Mouse (Mus musculus): Measurements from ENCODE around the gene Irf2bpl. TPM values are rescaled to one million over a fixed set of nuclear protein-coding genes. Genes with fewer than 3 reads are reported as not detected.
A peak's percentile ranks its signal among the peaks of the same experiment; 100 is the strongest.

The Irf2bpl gene
- polyA plus RNA-seq, 1 experiment from 2014 or later, result 69.3 TPM

GRCm38 (mm10) chr12:86838181-86838580, 46.4 kb downstream of the Irf2bpl start:
- no peaks in the 10 kb centered on the region for H3K9me3 ChIP-seq (replicated peaks; ENCODE audit: control insufficient read depth, low read length, poor library complexity, severe bottlenecking)
- H3K27ac ChIP-seq (ENCODE audit: low read length), result no peak overlapping the region
- H3K4me2 ChIP-seq (ENCODE audit: low read length), result no peak overlapping the region
- no peak overlapping the region for H3K9ac ChIP-seq (ENCODE audit: low read depth, low read length)
- no peak for ATAC-seq
- peaks cover 5% of the 10 kb centered on the region for H3K4me1 ChIP-seq (ENCODE audit: control insufficient read depth, insufficient read depth, low read length)
- H3K36me3 ChIP-seq (ENCODE audit: control insufficient read depth, insufficient read depth, low read length), result no peaks in the 10 kb centered on the region
- WGBS, result 80% methylated on average over 2 of the region's 2 CpGs
- H3K27me3 ChIP-seq (ENCODE audit: control insufficient read depth, insufficient read depth, low read depth, low read length), result no peaks in the 10 kb centered on the region
- H3K4me3 ChIP-seq (ENCODE audit: low read depth, low read length), result no peak overlapping the region

GRCm38 (mm10) chr12:86836431-86837047, 48.1 kb downstream of the Irf2bpl start:
- Histone ChIP-seq H3K27me3 (ENCODE audit: control insufficient read depth, insufficient read depth, low read depth, low read length) (no peaks in the 10 kb centered on the region), H3K4me2 (ENCODE audit: low read length) (no peak overlapping the region), H3K27ac (ENCODE audit: low read length) (no peak overlapping the region), H3K9me3 (replicated peaks; ENCODE audit: control insufficient read depth, low read length, poor library complexity, severe bottlenecking) (no peaks in the 10 kb centered on the region), H3K36me3 (ENCODE audit: control insufficient read depth, insufficient read depth, low read length) (no peaks in the 10 kb centered on the region), H3K4me1 (ENCODE audit: control insufficient read depth, insufficient read depth, low read length) (peaks cover 15% of the 10 kb centered on the region), H3K4me3 (ENCODE audit: low read depth, low read length) (no peak overlapping the region), H3K9ac (ENCODE audit: low read depth, low read length) (no peak overlapping the region)
- ATAC-seq, result 0 out of 2 replicates have a peak, but pooled peaks have one; percentile 43
- WGBS, result 46% methylated on average over 23 of the region's 23 CpGs

- Histone ChIP-seq H3K27ac (ENCODE audit: low read length) (no peak overlapping the region), H3K4me1 (ENCODE audit: control insufficient read depth, insufficient read depth, low read length) (peaks cover 16% of the 10 kb centered on the region), H3K9me3 (replicated peaks; ENCODE audit: control insufficient read depth, low read length, poor library complexity, severe bottlenecking) (no peaks in the 10 kb centered on the region), H3K9ac (ENCODE audit: low read depth, low read length) (no peak overlapping the region), H3K4me3 (ENCODE audit: low read depth, low read length) (no peak overlapping the region), H3K4me2 (ENCODE audit: low read length) (no peak overlapping the region), H3K36me3 (ENCODE audit: control insufficient read depth, insufficient read depth, low read length) (no peaks in the 10 kb centered on the region), H3K27me3 (ENCODE audit: control insufficient read depth, insufficient read depth, low read depth, low read length) (no peaks in the 10 kb centered on the region)
- no peak for ATAC-seq
- 89% methylated on average over 3 of the region's 3 CpGs for WGBS
Observed at GRCm38 (mm10) chr12:86835899-86836298, 48.7 kb downstream of the Irf2bpl start.

DNA sequence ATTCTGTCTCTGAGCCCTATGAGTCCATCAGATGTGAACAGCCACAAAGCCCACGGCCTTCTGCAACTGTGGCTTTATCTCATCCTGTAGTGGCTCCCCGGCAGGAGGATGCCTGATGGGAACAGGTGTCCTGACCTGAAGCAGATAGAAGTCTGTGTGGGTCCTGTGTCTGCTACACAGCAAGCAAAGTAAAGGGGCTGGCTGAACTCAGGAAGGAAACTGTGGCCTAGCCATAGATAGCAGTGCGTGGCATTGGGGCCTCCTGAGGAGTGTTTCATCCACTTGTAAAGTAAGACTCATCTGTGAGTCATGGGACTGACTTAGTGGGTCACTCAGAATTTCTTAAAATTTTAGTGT, 50.2 kb downstream of the Irf2bpl start:
- H3K27ac ChIP-seq (ENCODE audit: low read length), result no peak overlapping the region
- peaks cover 27% of the 10 kb centered on the region for H3K4me1 ChIP-seq (ENCODE audit: control insufficient read depth, insufficient read depth, low read length)
- H3K27me3 ChIP-seq (ENCODE audit: control insufficient read depth, insufficient read depth, low read depth, low read length), result no peaks in the 10 kb centered on the region
- H3K36me3 ChIP-seq (ENCODE audit: control insufficient read depth, insufficient read depth, low read length), result no peaks in the 10 kb centered on the region
- no peak overlapping the region for H3K4me3 ChIP-seq (ENCODE audit: low read depth, low read length)
- H3K9me3 ChIP-seq (replicated peaks; ENCODE audit: control insufficient read depth, low read length, poor library complexity, severe bottlenecking), result no peaks in the 10 kb centered on the region
- no peak overlapping the region for H3K4me2 ChIP-seq (ENCODE audit: low read length)
- H3K9ac ChIP-seq (ENCODE audit: low read depth, low read length), result no peak overlapping the region
- WGBS, result 82% methylated on average over 3 of the region's 3 CpGs
- ATAC-seq, result no peak

DNA sequence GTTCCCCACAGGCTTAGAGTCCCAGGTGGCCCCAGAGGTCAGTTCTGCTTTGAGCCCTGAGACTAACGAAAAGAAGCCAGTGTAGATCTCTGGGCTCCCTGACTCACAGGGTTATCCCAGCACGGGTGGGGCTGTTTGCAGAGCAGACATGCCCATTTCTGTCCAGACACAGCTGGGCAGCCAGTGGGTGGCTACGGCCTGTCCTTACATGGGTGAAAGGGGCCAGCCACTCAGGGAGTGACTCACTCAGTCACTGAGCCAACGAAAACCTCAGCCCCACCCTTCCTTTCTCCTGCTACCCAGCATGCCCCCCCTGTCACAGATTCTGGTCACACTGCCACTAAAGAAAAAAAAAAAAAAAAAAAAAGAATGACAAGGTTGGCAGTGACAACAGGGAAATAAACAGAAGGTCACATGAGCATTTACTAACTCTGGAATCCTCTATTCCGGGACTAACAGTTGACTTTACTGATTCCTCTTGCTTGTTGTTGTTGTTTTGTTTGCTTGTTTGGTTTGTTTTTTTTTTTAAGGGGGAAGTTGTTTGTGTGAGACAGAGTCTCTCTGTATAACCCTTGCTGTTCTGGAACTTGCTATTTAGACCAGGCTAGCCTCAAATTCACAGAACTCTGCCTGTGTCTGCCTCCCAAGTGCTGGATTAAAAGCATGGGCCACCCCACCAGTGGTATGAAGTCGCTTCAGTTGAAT, 50.7 kb downstream of the Irf2bpl start:
- Histone ChIP-seq H3K4me1 (ENCODE audit: control insufficient read depth, insufficient read depth, low read length) (peaks cover 27% of the 10 kb centered on the region), H3K9ac (ENCODE audit: low read depth, low read length) (no peak overlapping the region), H3K4me2 (ENCODE audit: low read length) (no peak overlapping the region), H3K27ac (ENCODE audit: low read length) (no peak overlapping the region), H3K27me3 (ENCODE audit: control insufficient read depth, insufficient read depth, low read depth, low read length) (no peaks in the 10 kb centered on the region), H3K4me3 (ENCODE audit: low read depth, low read length) (no peak overlapping the region), H3K9me3 (replicated peaks; ENCODE audit: control insufficient read depth, low read length, poor library complexity, severe bottlenecking) (no peaks in the 10 kb centered on the region), H3K36me3 (ENCODE audit: control insufficient read depth, insufficient read depth, low read length) (no peaks in the 10 kb centered on the region)
- ATAC-seq, result no peak
- WGBS, result 54% methylated on average over 6 of the region's 6 CpGs

DNA sequence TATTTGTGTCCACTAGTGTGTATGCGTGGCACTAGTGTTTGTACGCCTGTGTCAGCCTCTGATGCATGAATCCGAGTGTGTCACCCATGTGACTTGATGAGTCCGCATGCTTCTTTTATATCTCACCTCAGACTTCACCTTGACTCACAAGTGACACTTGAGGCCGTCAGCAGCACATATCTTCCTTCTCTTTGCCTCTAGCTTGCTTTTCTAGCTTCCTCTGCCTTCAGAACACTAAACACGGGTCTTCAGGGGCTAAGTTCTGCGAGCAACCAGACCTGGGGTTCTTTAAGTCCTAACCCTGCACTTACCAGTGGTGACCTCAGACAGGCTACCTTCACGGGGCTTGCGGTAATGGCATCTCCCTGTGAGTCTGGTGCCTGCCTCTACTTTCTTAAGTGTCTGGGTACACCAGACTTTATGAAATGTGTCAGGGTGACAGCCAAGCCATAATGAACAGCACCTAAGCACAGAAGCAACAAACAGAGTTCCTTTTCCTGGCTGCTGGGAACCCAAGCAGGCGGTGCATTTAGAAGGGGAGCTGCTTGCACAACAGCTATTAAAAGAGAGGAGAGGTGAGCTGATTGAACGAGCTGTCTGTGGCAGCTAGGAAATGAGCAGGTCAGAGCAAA, 51.9 kb downstream of the Irf2bpl start:
- Histone ChIP-seq H3K27me3 (ENCODE audit: control insufficient read depth, insufficient read depth, low read depth, low read length) (no peaks in the 10 kb centered on the region), H3K4me1 (ENCODE audit: control insufficient read depth, insufficient read depth, low read length) (peaks cover 27% of the 10 kb centered on the region), H3K36me3 (ENCODE audit: control insufficient read depth, insufficient read depth, low read length) (no peaks in the 10 kb centered on the region), H3K4me2 (ENCODE audit: low read length) (peak overlapping the region; percentile 40), H3K4me3 (ENCODE audit: low read depth, low read length) (no peak overlapping the region), H3K9me3 (replicated peaks; ENCODE audit: control insufficient read depth, low read length, poor library complexity, severe bottlenecking) (no peaks in the 10 kb centered on the region), H3K27ac (ENCODE audit: low read length) (peak overlapping the region; percentile 77), H3K9ac (ENCODE audit: low read depth, low read length) (peak overlapping the region; percentile 62)
- 58% methylated on average over 11 of the region's 11 CpGs for WGBS
- ATAC-seq, result no peak; the same call in 1 of the 2 replicates

- peaks cover 32% of the 10 kb centered on the region for H3K4me1 ChIP-seq (ENCODE audit: control insufficient read depth, insufficient read depth, low read length)
- no peaks in the 10 kb centered on the region for H3K27me3 ChIP-seq (ENCODE audit: control insufficient read depth, insufficient read depth, low read depth, low read length)
- H3K36me3 ChIP-seq (ENCODE audit: control insufficient read depth, insufficient read depth, low read length), result no peaks in the 10 kb centered on the region
- peak; percentile 40 for ATAC-seq
- no peaks in the 10 kb centered on the region for H3K9me3 ChIP-seq (replicated peaks; ENCODE audit: control insufficient read depth, low read length, poor library complexity, severe bottlenecking)
- WGBS, result 25% methylated on average over 32 of the region's 32 CpGs
- H3K9ac ChIP-seq (ENCODE audit: low read depth, low read length), result peak overlapping the region; percentile 62
- peak overlapping the region; percentile 77 for H3K27ac ChIP-seq (ENCODE audit: low read length)
- H3K4me2 ChIP-seq (ENCODE audit: low read length), result peak overlapping the region; percentile 40
- no peak overlapping the region for H3K4me3 ChIP-seq (ENCODE audit: low read depth, low read length)
Observed at GRCm38 (mm10) chr12:86831591-86832550, 52.7 kb downstream of the Irf2bpl start.
